Mouse (Mus musculus): ENCODE data around the gene Gm45785.
"Not testable (repeated sequence)": the region's sequence is repeated elsewhere in the genome, so short reads cannot be mapped to it uniquely, and the experiment has no call there.

The Gm45785 gene

DNA sequence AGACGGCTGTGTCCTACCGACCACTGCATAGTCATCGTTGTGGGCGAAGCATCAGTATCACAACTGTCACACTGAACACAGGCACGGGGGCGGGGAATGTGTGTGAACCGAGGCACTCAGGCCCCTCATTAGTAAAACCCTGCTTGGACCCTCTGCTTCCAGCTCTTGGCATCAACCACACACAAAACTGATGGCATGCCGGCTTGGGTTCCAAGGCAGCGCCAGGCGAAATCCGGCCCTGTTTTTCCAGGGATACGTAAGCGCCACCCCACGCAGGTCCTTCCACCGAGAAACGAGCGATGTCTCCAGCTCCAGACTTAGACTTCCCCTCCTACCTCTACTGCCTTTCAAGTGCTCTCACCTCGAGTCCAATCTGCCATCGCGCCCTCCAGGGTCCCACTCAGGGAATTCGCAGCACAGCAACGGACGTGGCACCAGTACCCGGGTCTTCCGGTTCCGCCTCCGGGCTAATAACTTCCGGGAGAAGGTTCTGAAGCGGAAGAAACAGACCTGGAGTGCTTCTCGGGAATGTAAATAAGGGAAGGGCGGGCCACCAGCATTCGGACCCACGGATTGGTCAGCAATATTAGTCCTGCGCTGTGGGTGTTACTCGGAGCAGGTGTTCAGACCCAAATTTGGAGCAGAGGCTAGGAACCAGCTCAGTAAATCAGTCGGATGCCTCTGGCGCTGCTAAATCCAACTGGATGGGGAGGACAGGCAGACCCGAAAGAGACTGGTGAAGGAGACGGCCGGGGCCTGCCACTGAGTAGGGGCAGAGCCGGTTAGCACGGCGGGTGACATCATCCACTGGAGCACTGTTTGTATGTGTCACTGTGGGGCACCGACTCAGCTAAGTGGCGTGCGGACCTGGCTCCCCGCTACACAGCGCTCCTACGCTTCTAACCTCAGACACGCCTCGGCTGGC, at the start of gene Gm45785:
Gene Gm45785 (minus strand): TSS at position 472 of the 925 bp plus-strand sequence.
- DNase-seq (ENCODE audit: low read depth): peak; percentile 96

GRCm38 (mm10) chr7:140905642-140906081, 49.5 kb upstream of the Gm45785 start:
- DNase-seq (ENCODE audit: low read depth): no peak

- DNase-seq (ENCODE audit: low read depth): peak; percentile 69
These were observed 47.1 kb upstream of the Gm45785 start for GRCm38 (mm10) chr7:140903212-140903611.

- no peak for DNase-seq (ENCODE audit: low read depth)
These were observed 46.1 kb upstream of the Gm45785 start for GRCm38 (mm10) chr7:140902036-140902875.

DNA sequence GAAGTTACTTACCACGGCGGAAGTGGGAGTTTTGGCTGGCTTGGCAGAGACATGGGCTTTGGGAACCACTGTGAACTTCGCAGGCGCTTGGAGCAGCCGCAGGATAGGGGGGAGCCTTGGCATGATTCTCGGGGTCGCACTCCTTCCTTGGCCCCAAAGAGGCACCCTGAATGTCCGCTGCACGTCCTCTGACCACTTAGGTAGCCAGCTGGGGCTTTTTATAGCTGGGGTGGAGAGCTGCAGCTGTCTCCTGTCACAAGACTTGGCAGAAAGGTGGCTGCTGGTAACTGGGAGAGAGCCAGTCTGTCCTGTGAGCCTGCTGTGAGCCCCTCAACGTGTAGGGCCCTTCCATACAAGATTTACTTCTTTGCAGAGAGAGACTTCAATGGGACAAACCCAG, 44.1 kb upstream of the Gm45785 start, which contains the start of gene Cox8b:
Gene Cox8b (minus strand): TSS at position 227 of the 400 bp plus-strand sequence.
- DNase-seq (ENCODE audit: low read depth): no peak

GRCm38 (mm10) chr7:140899121-140899520, 43.0 kb upstream of the Gm45785 start:
- no peak for DNase-seq (ENCODE audit: low read depth)

GRCm38 (mm10) chr7:140897863-140898262, 41.7 kb upstream of the Gm45785 start:
- no peak for DNase-seq (ENCODE audit: low read depth)

- DNase-seq (ENCODE audit: low read depth): no peak
These were observed 38.5 kb upstream of the Gm45785 start for GRCm38 (mm10) chr7:140894611-140895010.

GRCm38 (mm10) chr7:140894031-140894430, 37.9 kb upstream of the Gm45785 start:
- no peak for DNase-seq (ENCODE audit: low read depth)

- DNase-seq (ENCODE audit: low read depth): not testable (repeated sequence)
These were observed 34.5 kb upstream of the Gm45785 start for GRCm38 (mm10) chr7:140890636-140891035.

- DNase-seq (ENCODE audit: low read depth): no peak
These were observed 26.3 kb upstream of the Gm45785 start for GRCm38 (mm10) chr7:140882469-140882803.

DNA sequence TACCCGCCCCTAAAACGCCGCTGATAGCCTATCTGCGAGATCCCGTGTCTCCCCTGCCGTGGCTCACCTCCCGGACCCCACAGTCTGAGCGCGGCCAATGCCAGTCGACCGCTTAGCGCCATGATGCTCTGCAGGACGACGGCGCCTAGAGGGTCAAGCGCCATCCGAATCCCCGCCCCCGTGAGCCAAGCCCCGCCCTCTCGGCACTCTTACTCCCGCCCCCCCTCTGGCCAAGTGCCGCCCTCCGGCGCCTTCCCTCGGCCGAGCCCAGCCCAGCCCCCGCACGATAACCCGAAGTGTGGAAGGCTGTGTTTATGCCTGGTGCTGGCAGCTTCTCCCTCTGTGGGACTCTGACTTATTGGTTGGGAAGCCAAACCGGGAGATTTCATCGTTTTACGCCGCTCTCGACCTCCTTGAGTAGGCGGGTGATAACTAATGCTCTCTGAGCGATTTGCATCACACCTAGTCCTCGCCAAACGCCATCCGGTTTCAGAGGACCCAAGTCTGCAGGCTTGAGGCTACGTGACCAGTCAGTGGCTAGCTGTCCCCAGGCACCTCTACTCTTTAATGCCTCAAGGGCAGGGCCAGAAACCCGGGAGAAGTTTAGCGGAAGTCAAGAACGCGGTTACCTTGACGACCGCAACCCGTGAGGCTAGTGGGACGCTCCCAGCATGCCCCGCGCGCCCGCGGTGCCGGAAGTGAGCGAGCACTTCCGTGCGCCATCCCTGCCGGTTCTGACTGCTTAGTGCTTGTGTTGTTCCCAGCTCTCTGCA, 25.8 kb upstream of the Gm45785 start, which contains the start of the genes Psmd13 and Sirt3:
Gene Psmd13 (plus strand): TSS at position 273 of the 773 bp plus-strand sequence.
Gene Sirt3 (minus strand): TSS at position 614 of the 773 bp plus-strand sequence.
- DNase-seq (ENCODE audit: low read depth): peak; percentile 94

- peak; percentile 95 for DNase-seq (ENCODE audit: low read depth)
These were observed 24.9 kb upstream of the Gm45785 start for GRCm38 (mm10) chr7:140880865-140881515.

GRCm38 (mm10) chr7:140880419-140880818, 24.3 kb upstream of the Gm45785 start:
- no peak for DNase-seq (ENCODE audit: low read depth)

GRCm38 (mm10) chr7:140879355-140879754, 23.2 kb upstream of the Gm45785 start:
- DNase-seq (ENCODE audit: low read depth): peak; percentile 91

DNA sequence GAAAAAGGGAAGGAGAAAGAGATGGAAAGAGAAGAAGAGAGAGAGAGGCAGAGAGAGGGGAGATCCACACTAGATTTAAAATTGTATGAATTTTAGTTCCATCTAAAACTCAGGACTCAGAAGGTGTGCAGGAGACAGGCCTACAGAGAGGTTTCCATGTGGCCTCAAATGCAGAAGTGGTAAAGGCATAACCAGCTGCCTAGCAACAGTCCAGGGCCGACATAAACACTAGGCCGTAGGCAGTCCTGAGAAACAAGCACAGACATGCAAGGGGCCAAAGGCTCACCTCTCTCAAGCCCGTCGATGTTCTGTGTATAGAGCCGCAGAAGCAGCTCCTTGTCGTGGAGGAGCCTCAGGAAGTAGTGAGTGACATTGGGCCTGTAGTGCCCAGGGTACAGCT, 21.2 kb upstream of the Gm45785 start:
- DNase-seq (ENCODE audit: low read depth): peak; percentile 60

DNA sequence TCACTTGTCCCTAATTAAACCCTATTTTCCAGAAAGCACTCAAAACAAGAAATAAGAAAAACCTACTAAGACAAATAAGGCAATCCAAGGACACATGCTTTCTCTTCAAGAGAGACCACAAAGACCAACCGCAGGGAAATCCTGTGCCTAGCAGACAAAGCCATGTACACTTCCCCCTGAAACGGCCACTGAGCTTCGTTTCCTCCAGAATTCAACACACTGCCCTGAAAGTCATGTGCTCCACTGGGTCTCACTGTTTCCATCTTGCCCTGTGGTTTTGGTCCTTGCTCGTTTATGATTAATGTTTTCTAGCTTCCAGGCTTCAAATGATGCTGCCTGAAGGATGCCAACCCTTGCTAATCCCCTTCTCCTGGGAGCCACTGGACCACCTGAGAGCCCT, 18.1 kb upstream of the Gm45785 start:
- DNase-seq (ENCODE audit: low read depth): peak; percentile 98

DNA sequence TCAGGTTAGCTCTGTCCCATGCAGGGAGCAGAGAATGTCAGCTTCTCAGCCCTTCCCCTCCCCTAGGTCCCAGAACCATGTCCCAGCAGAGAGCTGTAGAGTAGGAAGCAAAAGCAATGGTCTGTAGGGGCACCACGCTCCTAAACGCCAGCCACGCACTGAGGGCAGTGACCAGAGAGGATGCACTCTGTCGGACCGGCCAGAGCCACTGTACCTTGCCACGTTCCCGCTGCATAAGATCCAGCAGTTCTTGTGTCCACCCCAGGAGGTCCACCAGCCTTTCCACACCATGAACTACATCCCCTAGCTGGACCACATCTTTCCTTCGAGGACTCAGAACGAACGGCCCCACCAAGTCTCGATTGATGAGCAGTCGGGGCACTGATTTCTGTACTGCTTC, 8.6 kb upstream of the Gm45785 start:
- no peak for DNase-seq (ENCODE audit: low read depth)

DNA sequence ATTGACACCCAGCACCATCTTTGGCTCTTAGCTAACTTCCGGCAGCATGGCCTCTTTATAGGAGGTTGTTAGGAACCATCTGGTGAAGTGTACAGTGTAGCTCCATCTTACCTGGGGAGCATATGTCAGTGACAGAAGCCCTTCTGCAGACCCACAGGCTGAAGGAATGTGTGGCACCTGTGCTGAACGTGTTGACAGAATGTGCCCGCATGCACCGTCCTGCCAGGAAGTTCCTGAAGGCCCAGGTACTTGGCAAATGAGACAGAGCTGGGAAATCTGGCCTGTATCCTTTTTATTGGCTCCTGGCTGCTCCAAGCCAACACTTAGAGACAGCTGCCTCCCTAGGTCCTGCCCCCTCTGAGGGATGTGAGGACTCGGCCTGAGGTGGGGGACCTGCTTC, 4.6 kb upstream of the Gm45785 start:
- no peak for DNase-seq (ENCODE audit: low read depth)

DNA sequence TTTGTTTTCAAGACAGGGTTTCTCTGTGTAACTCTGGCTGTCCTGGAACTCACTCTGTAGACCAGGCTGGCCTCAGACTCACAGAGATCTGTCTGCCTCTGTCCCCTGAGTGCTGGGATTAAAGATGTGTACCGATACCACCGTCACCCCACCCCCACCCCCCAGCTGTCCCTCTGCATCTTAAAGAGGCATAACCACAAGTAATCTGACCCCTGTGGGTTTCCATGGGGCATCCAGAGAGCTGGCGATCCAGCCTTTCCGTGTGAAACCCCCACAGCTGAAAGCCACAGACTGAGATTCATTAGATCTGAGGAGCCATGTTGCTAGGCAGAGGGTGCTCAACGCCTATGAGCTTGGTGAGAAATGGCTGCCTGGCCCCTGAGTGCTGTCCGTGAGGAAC, 3.9 kb upstream of the Gm45785 start:
- peak; percentile 78 for DNase-seq (ENCODE audit: low read depth)

DNA sequence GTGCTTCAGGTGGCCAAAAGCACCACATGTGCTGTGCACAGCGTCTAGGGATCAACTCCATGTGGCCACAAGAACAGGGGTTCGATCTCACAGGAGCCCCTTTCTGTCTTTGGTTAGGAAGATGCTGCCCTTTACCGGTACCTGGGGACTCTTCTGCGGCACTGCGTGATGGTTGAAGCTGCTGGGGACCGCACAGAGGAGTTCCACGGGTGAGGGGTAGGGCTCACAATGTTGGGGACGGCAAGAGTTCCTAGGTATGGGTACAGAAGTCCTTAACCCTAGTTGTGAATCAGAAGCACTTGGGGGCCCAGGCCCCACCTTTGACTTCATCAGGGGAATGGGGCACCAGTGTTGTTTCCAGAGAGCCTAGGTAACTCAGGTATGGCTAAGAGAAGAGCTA, 2.6 kb upstream of the Gm45785 start:
- no peak for DNase-seq (ENCODE audit: low read depth)
